Mouse (Mus musculus) liver, postnatal 0 days (tissue): ENCODE results near the gene Polr2f. TPM values are rescaled to one million over a fixed set of nuclear protein-coding genes. Genes with fewer than 3 reads are reported as not detected.
A peak's percentile ranks its signal among the peaks of the same experiment; 100 is the strongest.

Source experiments
- ATAC-seq: fragments of 200-750 bp; cut with Nextera tagmentation; 2 replicates; pipeline ENCODE4 v1.8.0; 2017; ENCODE audit warnings: mild to moderate bottlenecking, moderate library complexity
- DNase-seq: peaks from one replicate; pipeline ENCODE4 v3.0.0-alpha.2; 2016
- H3K27ac ChIP-seq: fragments of 300-500 bp; sonication (generic); 2 replicates; pipeline ENCODE4 v1.5.1; 2014; ENCODE audit warnings: antibody characterized with exemption, moderate library complexity, mild to moderate bottlenecking, low read depth
- H3K27me3 ChIP-seq: fragments of 300-500 bp; sonication (generic); 2 replicates; pipeline ENCODE4 v1.6.1; 2014; ENCODE audit warnings: low read length, control low read depth, mixed read lengths; ENCODE audit not compliant: insufficient read depth
- H3K36me3 ChIP-seq: fragments of 300-500 bp; sonication (generic); replicated peaks from 2 replicates; pipeline ENCODE4 v1.6.1; 2014; ENCODE audit warnings: mild to moderate bottlenecking, control low read depth, low read length, moderate library complexity, mixed read lengths; ENCODE audit not compliant: insufficient read depth
- H3K4me1 ChIP-seq: fragments of 300-500 bp; sonication (generic); 2 replicates; pipeline ENCODE4 v1.6.1; 2014; ENCODE audit warnings: antibody characterized with exemption, mild to moderate bottlenecking, control low read depth; ENCODE audit not compliant: insufficient read depth
- H3K4me2 ChIP-seq: fragments of 300-500 bp; sonication (generic); 2 replicates; pipeline ENCODE4 v1.6.1; 2014; ENCODE audit warnings: low read depth, mild to moderate bottlenecking, low read length, moderate library complexity, mixed read lengths
- H3K4me3 ChIP-seq: fragments of 300-500 bp; sonication (generic); 2 replicates; pipeline ENCODE4 v1.5.1; 2014; ENCODE audit warnings: low read depth, low read length
- H3K9ac ChIP-seq: fragments of 300-500 bp; sonication (generic); replicated peaks from 2 replicates; pipeline ENCODE4 v1.6.1; 2014; ENCODE audit warnings: mild to moderate bottlenecking, moderate library complexity
- H3K9me3 ChIP-seq: fragments of 300-500 bp; sonication (generic); 2 replicates; pipeline ENCODE4 v1.6.1; 2016; ENCODE audit warnings: mild to moderate bottlenecking, control low read depth, low read length, mixed read lengths
- CTCF ChIP-seq: sonication (generic); IDR thresholded peaks from 2 replicates; pipeline ENCODE4 v1.5.1; 2016; ENCODE audit warnings: antibody characterized with exemption, low read depth
- EP300 ChIP-seq: IDR thresholded peaks from 2 replicates; pipeline ENCODE4 v1.6.1; 2016; ENCODE audit warnings: antibody characterized with exemption, low read depth, mild to moderate bottlenecking
- WGBS: fragments of 180-500 bp; shearing (Covaris S2); extraction: QIAGEN DNeasy Blood & Tissue Kit; methylation state at CpG from one replicate; pipeline ENCODE4 v1.1.7; 2014; ENCODE audit not compliant: insufficient replicate concordance; 5-methylcytosine and 5-hydroxymethylcytosine counted together
- polyA plus RNA-seq: library from polyadenylated mRNA; unstranded; fragments of >200 nt; fragmentation: Nextera tagmentation; extraction: Ambion mirVana; gene quantifications from 2 replicates; pipeline ENCODE4 v1.2.1, GENCODE M21; 2015

Polr2f gene
- polyA plus RNA-seq, 1 experiment from 2014 or later = 130 TPM

DNA sequence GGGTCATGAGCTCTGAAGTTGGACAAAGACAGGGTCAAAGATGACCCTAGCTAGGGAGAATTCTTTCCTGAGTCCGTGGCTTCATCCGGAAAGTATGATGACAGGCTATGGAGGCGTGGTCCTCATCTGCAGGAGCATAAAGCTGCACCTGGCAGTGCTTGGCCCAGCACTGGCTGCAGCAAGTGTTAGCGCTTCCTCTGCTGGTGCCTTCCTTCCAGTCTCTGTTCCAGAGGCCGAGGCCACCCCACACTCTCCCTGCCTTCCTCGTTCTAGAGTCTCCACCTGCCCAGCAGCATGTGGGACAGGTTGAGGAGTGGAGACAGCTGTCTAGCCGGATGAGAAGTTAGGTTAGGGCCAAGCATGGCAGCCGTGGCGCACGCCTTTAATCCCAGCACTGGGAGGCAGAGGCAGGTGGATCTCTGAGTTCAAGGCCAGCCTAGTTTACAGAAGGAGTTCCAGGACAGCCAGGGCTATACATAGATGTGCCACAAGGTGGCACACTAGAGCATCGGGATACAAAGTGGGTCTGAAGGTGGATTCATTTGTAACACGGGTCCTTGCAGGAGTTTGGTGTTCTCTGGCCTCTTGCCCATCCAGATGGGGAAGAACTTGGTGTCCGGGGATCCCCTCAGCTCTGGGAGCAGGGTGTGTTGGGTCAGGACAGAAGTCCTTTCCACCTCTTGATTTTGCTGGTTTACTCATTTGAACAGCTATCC is 14.4 kb upstream of the Polr2f start:
- H3K27me3 ChIP-seq = no peaks in the 10 kb centered on the region
- H3K9ac ChIP-seq = no peak overlapping the region
- WGBS = 76% methylated on average over 13 of the region's 13 CpGs
- DNase-seq = peak; percentile 62
- H3K4me3 ChIP-seq = no peak overlapping the region
- TF ChIP-seq EP300 (no peak), CTCF (peak; percentile 82)
- no peak overlapping the region for H3K4me2 ChIP-seq
- H3K36me3 ChIP-seq = peaks cover 15% of the 10 kb centered on the region
- no peak for ATAC-seq
- no peak overlapping the region for H3K27ac ChIP-seq
- H3K4me1 ChIP-seq = no peaks in the 10 kb centered on the region
- H3K9me3 ChIP-seq = no peaks in the 10 kb centered on the region

- Histone ChIP-seq H3K27ac (no peak overlapping the region), H3K4me2 (no peak overlapping the region), H3K9ac (no peak overlapping the region), H3K4me1 (no peaks in the 10 kb centered on the region), H3K4me3 (no peak overlapping the region), H3K9me3 (no peaks in the 10 kb centered on the region), H3K36me3 (peaks cover 17% of the 10 kb centered on the region), H3K27me3 (no peaks in the 10 kb centered on the region)
- WGBS = 86% methylated on average over 12 of the region's 12 CpGs
- TF ChIP-seq EP300 = no peak
- TF ChIP-seq CTCF = no peak
- no peak for DNase-seq
- ATAC-seq = no peak
Observed at GRCm38 (mm10) chr15:79127101-79127500, 13.7 kb upstream of the Polr2f start.

DNA sequence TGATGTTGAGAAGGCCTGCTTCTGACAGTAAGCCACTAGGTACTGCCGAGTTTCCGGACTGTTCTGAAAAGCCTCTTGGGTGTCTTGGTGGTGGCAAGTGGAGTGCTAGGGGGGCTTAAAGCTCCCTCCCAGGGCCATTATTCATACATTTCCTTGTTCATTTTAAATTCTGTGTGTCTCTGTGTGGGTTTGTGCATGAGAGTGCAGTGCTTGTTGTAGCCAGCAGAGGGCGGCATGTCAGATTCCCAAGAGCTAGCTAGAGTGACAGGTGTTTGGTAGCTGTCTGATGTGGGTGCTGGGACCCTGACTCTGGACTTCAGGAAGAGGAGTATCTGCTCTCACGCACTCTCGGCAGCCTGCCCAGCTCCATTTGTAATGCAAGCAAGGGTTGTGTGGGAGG is 12.6 kb upstream of the Polr2f start:
- peaks cover 26% of the 10 kb centered on the region for H3K36me3 ChIP-seq
- H3K9ac ChIP-seq = no peak overlapping the region
- H3K4me1 ChIP-seq = no peaks in the 10 kb centered on the region
- H3K4me3 ChIP-seq = no peak overlapping the region
- TF ChIP-seq EP300 (no peak), CTCF (peak; percentile 66)
- H3K9me3 ChIP-seq = no peaks in the 10 kb centered on the region
- no peak overlapping the region for H3K27ac ChIP-seq
- ATAC-seq (no peak), DNase-seq (no peak)
- 92% methylated on average over 5 of the region's 5 CpGs for WGBS
- H3K27me3 ChIP-seq = no peaks in the 10 kb centered on the region
- no peak overlapping the region for H3K4me2 ChIP-seq

DNA sequence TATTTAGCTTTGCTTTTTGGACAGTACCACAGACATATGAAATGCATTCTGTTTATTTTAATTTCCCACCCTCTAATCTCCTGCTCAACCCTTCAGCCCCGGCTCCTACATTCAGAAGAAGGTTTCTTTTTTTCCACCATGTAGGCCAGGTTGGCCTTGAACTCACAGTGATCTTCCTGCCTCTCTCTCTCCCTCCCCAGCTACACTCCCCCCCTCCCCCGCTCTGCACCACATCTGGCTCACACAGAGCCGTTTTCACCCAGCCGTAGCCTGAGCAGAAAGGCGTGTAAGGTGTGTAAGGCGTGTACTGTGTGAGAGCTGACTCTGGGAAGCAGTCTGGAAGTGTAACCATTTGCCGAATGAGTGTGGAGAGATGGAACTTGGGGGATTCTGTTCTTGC is 11.5 kb upstream of the Polr2f start:
- TF ChIP-seq CTCF = no peak
- no peak for TF ChIP-seq EP300
- H3K27me3 ChIP-seq = no peaks in the 10 kb centered on the region
- WGBS = 77% methylated on average over 7 of the region's 7 CpGs
- peaks cover 23% of the 10 kb centered on the region for H3K36me3 ChIP-seq
- no peak overlapping the region for H3K27ac ChIP-seq
- no peaks in the 10 kb centered on the region for H3K9me3 ChIP-seq
- H3K4me1 ChIP-seq = no peaks in the 10 kb centered on the region
- no peak overlapping the region for H3K4me3 ChIP-seq
- DNase-seq (no peak), ATAC-seq (no peak)
- H3K9ac ChIP-seq = no peak overlapping the region
- no peak overlapping the region for H3K4me2 ChIP-seq

- Histone ChIP-seq H3K27me3 (no peaks in the 10 kb centered on the region), H3K36me3 (peaks cover 23% of the 10 kb centered on the region), H3K4me1 (no peaks in the 10 kb centered on the region), H3K9ac (no peak overlapping the region), H3K4me2 (no peak overlapping the region), H3K27ac (no peak overlapping the region), H3K9me3 (no peaks in the 10 kb centered on the region), H3K4me3 (no peak overlapping the region)
- no peak for TF ChIP-seq EP300
- TF ChIP-seq CTCF = no peak
- WGBS = 89% methylated on average over 10 of the region's 10 CpGs
- no peak for ATAC-seq
- no peak for DNase-seq
Observed at GRCm38 (mm10) chr15:79130782-79131181, 10.0 kb upstream of the Polr2f start.

- TF ChIP-seq CTCF (no peak), EP300 (no peak)
- peaks cover 23% of the 10 kb centered on the region for H3K36me3 ChIP-seq
- H3K4me3 ChIP-seq = no peak overlapping the region
- WGBS = 81% methylated on average over 7 of the region's 7 CpGs
- DNase-seq (no peak), ATAC-seq (no peak)
- no peaks in the 10 kb centered on the region for H3K9me3 ChIP-seq
- no peaks in the 10 kb centered on the region for H3K27me3 ChIP-seq
- no peak overlapping the region for H3K9ac ChIP-seq
- H3K27ac ChIP-seq = no peak overlapping the region
- H3K4me2 ChIP-seq = no peak overlapping the region
- H3K4me1 ChIP-seq = no peaks in the 10 kb centered on the region
Observed at GRCm38 (mm10) chr15:79131442-79131841, 9.4 kb upstream of the Polr2f start.
